Mouse (Mus musculus) intestine, embryonic 16.5 days (tissue): ENCODE results near the gene Osm. TPM values are rescaled to one million over a fixed set of nuclear protein-coding genes. Genes with fewer than 3 reads are reported as not detected.

Experiments
- ATAC-seq: fragments of 200-750 bp; cut with Nextera tagmentation; 2 replicates; pipeline ENCODE4 v1.8.0; 2017; ENCODE audit warnings: moderate TSS enrichment, moderate library complexity
- H3K27ac ChIP-seq: fragments of 300-500 bp; sonication (generic); 2 replicates; pipeline ENCODE4 v1.5.1; 2014; ENCODE audit warnings: mild to moderate bottlenecking, low read length
- H3K27me3 ChIP-seq: fragments of 300-500 bp; sonication (generic); replicated peaks from 2 replicates; pipeline ENCODE4 v1.6.1; 2014; ENCODE audit warnings: low read length, control low read depth, mixed read lengths; ENCODE audit not compliant: control insufficient read depth, insufficient read depth
- H3K36me3 ChIP-seq: fragments of 300-500 bp; sonication (generic); 2 replicates; pipeline ENCODE4 v1.6.1; 2014; ENCODE audit warnings: low read length, control low read depth; ENCODE audit not compliant: control insufficient read depth, insufficient read depth
- H3K4me1 ChIP-seq: fragments of 300-500 bp; sonication (generic); 2 replicates; pipeline ENCODE4 v1.6.1; 2014; ENCODE audit warnings: low read length, control low read depth, mixed read lengths; ENCODE audit not compliant: control insufficient read depth, insufficient read depth
- H3K4me2 ChIP-seq: fragments of 300-500 bp; sonication (generic); 2 replicates; pipeline ENCODE4 v1.6.1; 2014; ENCODE audit warnings: low read depth, low read length, control low read depth
- H3K4me3 ChIP-seq: fragments of 300-500 bp; sonication (generic); 2 replicates; pipeline ENCODE4 v1.5.1; 2014; ENCODE audit warnings: mild to moderate bottlenecking, low read length
- H3K9ac ChIP-seq: fragments of 300-500 bp; sonication (generic); 2 replicates; pipeline ENCODE4 v1.6.1; 2014; ENCODE audit warnings: low read depth, low read length
- H3K9me3 ChIP-seq: fragments of 300-500 bp; sonication (generic); 2 replicates; pipeline ENCODE4 v1.6.1; 2016; ENCODE audit warnings: low read length, control low read depth; ENCODE audit not compliant: control insufficient read depth
- WGBS: fragments of 180-500 bp; shearing (Covaris S2); extraction: QIAGEN DNeasy Blood & Tissue Kit; methylation state at CpG from one replicate; pipeline ENCODE4 v1.1.7; 2014; 5-methylcytosine and 5-hydroxymethylcytosine counted together
- polyA plus RNA-seq: library from polyadenylated mRNA; unstranded; fragments of >200 nt; fragmentation: Nextera tagmentation; extraction: Ambion mirVana; gene quantifications from 2 replicates; pipeline ENCODE4 v1.2.1, GENCODE M21; 2015

The Osm gene
- polyA plus RNA-seq, 1 experiment from 2014 or later, result 0.12 TPM

DNA sequence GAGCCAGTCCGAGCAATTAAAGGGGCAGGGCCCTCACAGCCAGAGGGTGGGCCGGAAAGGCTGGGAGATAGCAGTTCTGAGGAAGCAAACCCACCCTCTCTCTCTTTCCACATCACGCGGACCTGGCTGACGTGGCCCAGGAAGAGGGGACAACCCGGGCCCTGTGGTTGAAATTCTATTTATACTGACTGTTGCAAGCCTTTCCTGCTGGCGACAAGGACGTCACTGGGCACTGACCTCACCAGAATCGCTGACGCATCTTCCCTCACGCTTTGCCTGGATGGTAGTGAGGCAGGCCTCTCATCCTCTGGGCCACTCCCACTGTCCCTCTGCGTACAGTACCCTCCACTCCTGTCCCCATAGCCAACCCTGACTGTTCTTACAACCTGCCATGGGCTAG is 3.6 kb upstream of the Osm start:
- WGBS, result 63% methylated on average over 12 of the region's 12 CpGs
- Histone ChIP-seq H3K4me2 (no peak overlapping the region), H3K4me1 (no peaks in the 10 kb centered on the region), H3K27me3 (no peaks in the 10 kb centered on the region), H3K9ac (no peak overlapping the region), H3K27ac (no peak overlapping the region), H3K36me3 (no peaks in the 10 kb centered on the region), H3K4me3 (no peak overlapping the region), H3K9me3 (no peaks in the 10 kb centered on the region)
- ATAC-seq, result no peak

DNA sequence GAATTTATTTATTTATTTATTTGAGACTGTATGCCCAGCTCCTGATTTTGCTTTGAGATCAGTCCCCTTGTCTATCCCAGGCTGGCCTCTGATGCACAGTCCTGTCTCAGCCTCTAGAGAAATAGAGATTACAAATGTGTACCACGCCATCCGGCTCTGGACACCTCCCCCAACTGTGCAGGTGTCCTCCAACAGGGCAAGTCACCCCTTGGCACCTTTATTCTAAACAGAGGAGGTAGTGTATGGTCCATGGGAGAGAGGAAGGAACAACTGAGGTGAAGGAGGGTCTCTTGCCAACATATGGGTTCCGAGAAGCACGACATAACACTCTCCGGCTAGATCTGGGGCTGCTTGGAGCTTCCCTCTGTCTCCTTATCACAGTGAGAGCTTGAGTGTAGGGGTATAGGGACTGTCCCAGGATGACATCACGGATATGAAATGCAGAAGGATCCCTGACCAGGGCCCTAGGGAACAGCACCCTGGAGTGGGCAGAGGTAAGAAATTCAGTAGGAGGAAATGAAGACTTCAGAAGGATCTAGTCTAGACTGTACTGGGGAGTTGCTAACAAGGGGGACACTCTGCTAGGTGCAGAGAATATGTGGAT is 1.1 kb upstream of the Osm start:
- H3K27me3 ChIP-seq, result no peaks in the 10 kb centered on the region
- ATAC-seq, result no peak
- no peak overlapping the region for H3K27ac ChIP-seq
- H3K4me1 ChIP-seq, result no peaks in the 10 kb centered on the region
- no peak overlapping the region for H3K4me3 ChIP-seq
- no peak overlapping the region for H3K4me2 ChIP-seq
- WGBS, result 87% methylated on average over 6 of the region's 6 CpGs
- H3K9me3 ChIP-seq, result no peaks in the 10 kb centered on the region
- H3K9ac ChIP-seq, result no peak overlapping the region
- H3K36me3 ChIP-seq, result no peaks in the 10 kb centered on the region

DNA sequence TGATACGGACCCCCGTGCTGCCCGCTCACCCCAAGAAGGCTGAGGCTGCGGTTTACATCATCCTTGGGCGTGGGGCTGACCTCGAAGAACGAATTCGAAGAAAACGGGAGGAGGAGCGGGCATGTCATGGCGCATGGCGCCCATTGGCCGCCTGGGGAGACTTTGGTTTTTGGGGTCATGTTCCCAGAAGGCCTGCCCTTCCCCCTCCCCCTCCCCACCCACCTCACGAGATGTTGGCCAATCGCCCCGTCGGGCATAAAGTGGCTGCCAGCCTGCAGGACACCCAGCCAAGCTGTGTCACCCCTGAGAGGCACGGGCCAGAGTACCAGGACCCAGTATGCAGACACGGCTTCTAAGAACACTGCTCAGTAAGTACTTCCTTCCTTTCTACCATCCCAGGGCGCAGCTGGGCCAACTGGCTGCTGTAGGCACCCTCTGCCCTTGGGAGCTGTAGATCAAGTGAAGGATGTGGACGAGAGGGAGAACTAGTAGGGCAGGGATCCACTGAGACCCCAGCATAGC is 387 bp downstream of the Osm start:
- WGBS, result 91% methylated on average over 21 of the region's 21 CpGs
- H3K4me1 ChIP-seq, result no peaks in the 10 kb centered on the region
- no peaks in the 10 kb centered on the region for H3K27me3 ChIP-seq
- no peak overlapping the region for H3K4me3 ChIP-seq
- no peaks in the 10 kb centered on the region for H3K9me3 ChIP-seq
- H3K4me2 ChIP-seq, result no peak overlapping the region
- no peak overlapping the region for H3K27ac ChIP-seq
- H3K9ac ChIP-seq, result no peak overlapping the region
- ATAC-seq, result no peak
- no peaks in the 10 kb centered on the region for H3K36me3 ChIP-seq

DNA sequence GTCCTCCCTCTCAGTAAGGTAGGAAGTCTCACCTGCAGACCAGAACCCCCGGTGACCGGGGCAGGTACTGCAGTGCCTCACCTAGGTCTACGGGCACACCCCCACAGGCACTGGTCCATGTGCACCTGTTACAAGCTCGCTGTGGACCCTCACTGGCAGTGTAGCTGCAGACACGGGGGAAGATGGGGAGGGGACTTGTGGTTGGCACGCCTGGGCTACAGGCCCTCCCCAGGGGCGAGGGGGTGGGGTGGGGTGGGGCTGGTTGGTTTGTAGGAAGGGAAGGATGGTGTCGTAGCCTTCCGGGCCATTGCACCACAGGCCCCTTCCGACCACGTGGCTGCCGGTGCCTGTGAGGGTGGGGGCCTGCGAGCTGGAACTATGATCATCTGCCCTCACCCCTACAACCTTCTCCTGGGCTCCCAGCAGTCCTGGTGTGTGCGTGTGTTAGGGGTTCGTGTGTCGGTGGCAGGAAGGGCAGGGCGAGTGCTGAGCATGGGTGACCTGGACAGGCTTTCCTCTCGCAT is 1.2 kb downstream of the Osm start:
- Histone ChIP-seq H3K9me3 (no peaks in the 10 kb centered on the region), H3K4me1 (no peaks in the 10 kb centered on the region), H3K4me2 (no peak overlapping the region), H3K27me3 (no peaks in the 10 kb centered on the region), H3K9ac (no peak overlapping the region), H3K27ac (no peak overlapping the region), H3K4me3 (no peak overlapping the region), H3K36me3 (no peaks in the 10 kb centered on the region)
- ATAC-seq, result no peak
- WGBS, result 81% methylated on average over 18 of the region's 18 CpGs

DNA sequence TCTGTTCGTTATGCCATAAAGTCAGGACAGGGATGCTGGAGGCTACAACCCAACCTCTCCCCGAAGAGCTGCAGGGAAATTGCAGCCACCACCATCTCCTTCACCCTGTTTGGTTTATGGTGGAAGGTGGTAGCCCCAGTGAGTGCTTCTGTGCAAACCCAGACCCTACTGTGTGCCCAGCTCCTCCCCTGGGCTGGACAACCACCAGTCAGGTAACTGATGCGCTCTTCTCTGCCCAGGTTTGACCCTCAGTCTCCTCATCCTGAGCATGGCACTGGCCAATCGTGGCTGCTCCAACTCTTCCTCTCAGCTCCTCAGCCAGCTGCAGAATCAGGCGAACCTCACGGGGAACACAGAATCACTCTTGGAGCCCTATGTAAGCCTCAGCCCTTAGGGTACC is 1.9 kb downstream of the Osm start:
- H3K4me3 ChIP-seq, result no peak overlapping the region
- no peaks in the 10 kb centered on the region for H3K4me1 ChIP-seq
- no peaks in the 10 kb centered on the region for H3K9me3 ChIP-seq
- no peak for ATAC-seq
- H3K9ac ChIP-seq, result no peak overlapping the region
- H3K27ac ChIP-seq, result no peak overlapping the region
- H3K36me3 ChIP-seq, result no peaks in the 10 kb centered on the region
- 86% methylated on average over 6 of the region's 6 CpGs for WGBS
- H3K27me3 ChIP-seq, result no peaks in the 10 kb centered on the region
- H3K4me2 ChIP-seq, result no peak overlapping the region

- no peak overlapping the region for H3K9ac ChIP-seq
- ATAC-seq, result no peak
- no peak overlapping the region for H3K4me2 ChIP-seq
- WGBS, result 90% methylated on average over 23 of the region's 23 CpGs
- no peaks in the 10 kb centered on the region for H3K4me1 ChIP-seq
- H3K27ac ChIP-seq, result no peak overlapping the region
- no peaks in the 10 kb centered on the region for H3K27me3 ChIP-seq
- no peaks in the 10 kb centered on the region for H3K36me3 ChIP-seq
- no peak overlapping the region for H3K4me3 ChIP-seq
- H3K9me3 ChIP-seq, result no peaks in the 10 kb centered on the region
Measured at GRCm38 (mm10) chr11:4239691-4240090, 3.5 kb downstream of the Osm start.

GRCm38 (mm10) chr11:4240151-4240550 is 3.9 kb downstream of the Osm start:
- no peak overlapping the region for H3K9ac ChIP-seq
- no peaks in the 10 kb centered on the region for H3K27me3 ChIP-seq
- H3K36me3 ChIP-seq, result no peaks in the 10 kb centered on the region
- no peaks in the 10 kb centered on the region for H3K9me3 ChIP-seq
- WGBS, result 75% methylated on average over 7 of the region's 7 CpGs
- no peak for ATAC-seq
- no peaks in the 10 kb centered on the region for H3K4me1 ChIP-seq
- no peak overlapping the region for H3K27ac ChIP-seq
- no peak overlapping the region for H3K4me3 ChIP-seq
- H3K4me2 ChIP-seq, result no peak overlapping the region

DNA sequence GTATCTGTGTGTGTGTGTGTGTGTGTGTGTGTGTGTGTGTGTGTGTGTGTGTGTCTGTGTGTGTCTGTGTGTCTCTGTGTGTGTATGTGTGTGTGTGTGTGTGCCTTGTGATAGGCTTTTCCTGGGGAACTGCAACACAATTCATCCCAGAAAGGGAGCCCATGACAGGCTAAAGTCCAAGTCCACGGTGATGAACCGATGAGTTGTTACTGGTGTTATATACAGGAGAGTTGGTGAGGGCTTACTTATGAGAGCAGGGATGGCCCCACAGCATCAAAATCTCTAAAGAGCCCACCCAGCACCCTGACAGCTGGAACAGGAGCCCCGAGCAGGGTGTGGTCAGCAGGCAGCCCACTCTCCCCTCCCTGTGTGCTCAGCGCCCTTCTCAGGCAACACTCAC is 5.0 kb downstream of the Osm start:
- H3K4me3 ChIP-seq, result no peak overlapping the region
- no peaks in the 10 kb centered on the region for H3K9me3 ChIP-seq
- no peak overlapping the region for H3K27ac ChIP-seq
- ATAC-seq, result peak; percentile 70; the same call in 1 of the 2 replicates
- H3K4me2 ChIP-seq, result no peak overlapping the region
- H3K4me1 ChIP-seq, result no peaks in the 10 kb centered on the region
- 52% methylated on average over 4 of the region's 4 CpGs for WGBS
- H3K9ac ChIP-seq, result no peak overlapping the region
- H3K36me3 ChIP-seq, result no peaks in the 10 kb centered on the region
- H3K27me3 ChIP-seq, result no peaks in the 10 kb centered on the region

DNA sequence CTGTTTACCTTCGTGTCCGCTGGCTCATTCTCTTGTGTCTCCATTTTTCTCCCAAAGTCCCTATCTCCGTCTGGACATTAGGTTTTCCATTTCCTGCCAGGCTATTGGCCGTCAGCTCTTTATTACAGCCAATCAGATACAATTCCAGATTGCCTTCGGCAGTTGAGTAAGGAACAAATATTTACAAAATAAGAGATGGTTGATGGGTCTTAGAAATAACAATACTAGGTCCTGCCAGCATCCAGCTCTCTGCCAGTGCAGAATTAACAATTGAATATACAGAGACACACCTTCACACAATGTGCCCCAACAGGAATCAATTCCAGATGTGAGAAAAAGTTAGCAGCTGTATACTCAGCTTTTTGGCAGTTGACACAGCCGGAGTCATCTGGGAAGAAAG is 9.9 kb downstream of the Osm start:
- no peaks in the 10 kb centered on the region for H3K27me3 ChIP-seq
- WGBS, result 53% methylated on average over 6 of the region's 6 CpGs
- H3K27ac ChIP-seq, result no peak overlapping the region
- no peak for ATAC-seq
- H3K4me1 ChIP-seq, result no peaks in the 10 kb centered on the region
- H3K4me2 ChIP-seq, result no peak overlapping the region
- no peaks in the 10 kb centered on the region for H3K9me3 ChIP-seq
- H3K36me3 ChIP-seq, result no peaks in the 10 kb centered on the region
- H3K9ac ChIP-seq, result no peak overlapping the region
- no peak overlapping the region for H3K4me3 ChIP-seq

DNA sequence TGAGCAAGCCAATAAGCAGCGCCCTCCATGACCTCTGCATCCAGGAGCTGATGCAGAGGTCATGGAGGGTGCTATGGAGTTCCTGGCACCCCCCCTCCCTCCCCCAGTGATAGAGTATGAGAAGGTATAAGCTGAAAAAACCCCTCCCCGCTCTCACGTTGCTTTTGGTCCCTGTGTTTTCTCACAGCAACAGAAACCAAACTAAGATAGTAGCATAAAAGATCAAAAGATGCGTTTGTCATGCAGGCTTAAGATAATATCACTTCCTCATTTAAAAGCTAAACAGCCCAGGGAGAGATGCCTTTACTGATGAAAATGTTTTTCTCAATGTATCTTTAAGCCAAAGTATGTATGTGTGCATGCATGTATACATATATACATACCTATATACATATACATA is 10.4 kb downstream of the Osm start:
- ATAC-seq, result no peak
- Histone ChIP-seq H3K27me3 (no peaks in the 10 kb centered on the region), H3K9me3 (no peaks in the 10 kb centered on the region), H3K9ac (no peak overlapping the region), H3K36me3 (no peaks in the 10 kb centered on the region), H3K27ac (no peak overlapping the region), H3K4me2 (no peak overlapping the region), H3K4me3 (no peak overlapping the region), H3K4me1 (no peaks in the 10 kb centered on the region)
- WGBS, result 68% methylated on average over 4 of the region's 4 CpGs
